In genomic region chr15:8628150-8628549, GRCm38 (mm10) we compare ENCODE assay signal across 15 mouse cellular contexts.
DNase-seq lines count a peak whose midpoint lies in the region; ATAC-seq and TF ChIP-seq lines count a peak whose summit lies in the region.
"Had no signal": no experiment of that assay in that cellular context is flagged by ENCODE, and none has a peak within 500 bp of the region (broad histone marks: within the 10 kb centered on the region; RNA-seq: fewer than 3 reads in every experiment).

No protein-coding gene starts in this region.

- no peak for DNase-seq in heart, adult 9 months (ENCODE audit: low spot score in 2 of 2)
- peak; percentile 18 for DNase-seq in kidney, adult 2 months
- DNase-seq in kidney, adult 8-10 months = no peak
- DNase-seq in liver, embryonic 13.5 days = no peak
- DNase-seq in urinary bladder, adult 18-20 months (ENCODE audit: low spot score in 2 of 2) = no peak
- no peak for DNase-seq in gastrocnemius, adult 8-10 months (ENCODE audit: low spot score in 2 of 2)
- DNase-seq: heart, adult 11 months; heart, postnatal 4 days; spleen, adult 18-20 months had no signal

- ATAC-seq in heart, embryonic 13.5 days (ENCODE audit: extremely low read depth, insufficient number of reproducible peaks, low FRiP score, low TSS enrichment) = no peak
- ATAC-seq in kidney, embryonic 15.5 days (replicated peaks; ENCODE audit: low FRiP score) = no peak
- peak; percentile 19; the same call in 1 of the 2 replicates for ATAC-seq in liver, embryonic 13.5 days (ENCODE audit: low read depth)
- ATAC-seq: forebrain, embryonic 15.5 days; lung, postnatal 0 days had no signal

- H3K4me1 ChIP-seq in heart, embryonic 13.5 days = peaks cover 19% of the 10 kb centered on the region
- no peaks in the 10 kb centered on the region for H3K4me1 ChIP-seq in kidney, adult 2 months (ENCODE audit: control insufficient read depth, insufficient read depth, low read length)
- peaks cover 29% of the 10 kb centered on the region for H3K4me1 ChIP-seq in kidney, embryonic 15.5 days
- peaks cover 15% of the 10 kb centered on the region for H3K4me1 ChIP-seq in liver, embryonic 13.5 days (replicated peaks)

- 75% methylated on average over 8 of the region's 8 CpGs for WGBS in heart, embryonic 13.5 days
- 67% methylated on average over 8 of the region's 8 CpGs for WGBS in kidney, adult 2 months
- WGBS in kidney, embryonic 15.5 days = 77% methylated on average over 8 of the region's 8 CpGs
- 59% methylated on average over 8 of the region's 8 CpGs for WGBS in liver, embryonic 13.5 days (ENCODE audit: insufficient replicate concordance)

- H3K27ac ChIP-seq in heart, embryonic 13.5 days (replicated peaks) = no peak overlapping the region
- H3K27ac ChIP-seq in kidney, adult 2 months (ENCODE audit: insufficient read depth, low read depth, low read length) = no peak overlapping the region
- no peak overlapping the region for H3K27ac ChIP-seq in kidney, embryonic 15.5 days
- H3K27ac ChIP-seq in liver, embryonic 13.5 days = no peak overlapping the region
- H3K27ac ChIP-seq: embryonic facial prominence, embryonic 15.5 days; forebrain, embryonic 15.5 days had no signal

- no peak overlapping the region for H3K4me3 ChIP-seq in heart, embryonic 13.5 days
- H3K4me3 ChIP-seq in kidney, adult 2 months (ENCODE audit: insufficient read depth, low read depth, low read length) = no peak overlapping the region
- no peak overlapping the region; the same call in 1 of the 2 replicates for H3K4me3 ChIP-seq in kidney, embryonic 15.5 days (replicated peaks)
- H3K4me3 ChIP-seq in liver, embryonic 13.5 days (replicated peaks) = no peak overlapping the region

- no peaks in the 10 kb centered on the region for H3K36me3 ChIP-seq in heart, embryonic 13.5 days
- no peaks in the 10 kb centered on the region for H3K36me3 ChIP-seq in kidney, adult 2 months (ENCODE audit: control insufficient read depth, insufficient read depth, low read length)
- no peaks in the 10 kb centered on the region for H3K36me3 ChIP-seq in kidney, embryonic 15.5 days
- no peaks in the 10 kb centered on the region for H3K36me3 ChIP-seq in liver, embryonic 13.5 days
- H3K36me3 ChIP-seq: embryonic facial prominence, embryonic 15.5 days; forebrain, embryonic 15.5 days had no signal

- H3K9me3 ChIP-seq in heart, embryonic 13.5 days = no peaks in the 10 kb centered on the region
- H3K9me3 ChIP-seq in kidney, embryonic 15.5 days (replicated peaks) = no peaks in the 10 kb centered on the region
- H3K9me3 ChIP-seq in liver, embryonic 13.5 days (replicated peaks) = no peaks in the 10 kb centered on the region
- H3K9me3 ChIP-seq: embryonic facial prominence, embryonic 15.5 days; forebrain, embryonic 15.5 days; megakaryocyte, embryonic 14.5 days had no signal

- peak overlapping the region; percentile 87; the same call in 1 of the 2 replicates for H3K4me2 ChIP-seq in heart, embryonic 13.5 days
- peak overlapping the region; percentile 84; the same call in 1 of the 2 replicates for H3K4me2 ChIP-seq in kidney, embryonic 15.5 days
- peak overlapping the region; percentile 70 for H3K4me2 ChIP-seq in liver, embryonic 13.5 days

- no peak for TF ChIP-seq POLR2A in kidney, adult 2 months (IDR thresholded peaks at IDR 0.05; ENCODE audit: low read depth, low read length)

- no peak for TF ChIP-seq CTCF in kidney, adult 2 months (conservative IDR thresholded peaks at IDR 0.05; ENCODE audit: insufficient read depth, insufficient read length, low read depth, low read length)

- no peak overlapping the region for H3K9ac ChIP-seq in heart, embryonic 13.5 days
- H3K9ac ChIP-seq in kidney, embryonic 15.5 days = no peak overlapping the region
- H3K9ac ChIP-seq in liver, embryonic 13.5 days = no peak overlapping the region

- peaks cover 10% of the 10 kb centered on the region; the same call in 1 of the 2 replicates for H3K27me3 ChIP-seq in heart, embryonic 13.5 days (replicated peaks)
- H3K27me3 ChIP-seq in kidney, adult 2 months (replicated peaks; ENCODE audit: control insufficient read depth, insufficient read depth, low read length) = no peaks in the 10 kb centered on the region
- peaks cover 9% of the 10 kb centered on the region for H3K27me3 ChIP-seq in kidney, embryonic 15.5 days
- peaks cover 29% of the 10 kb centered on the region for H3K27me3 ChIP-seq in liver, embryonic 13.5 days
- H3K27me3 ChIP-seq: embryonic facial prominence, embryonic 15.5 days; forebrain, embryonic 15.5 days had no signal
